Mouse (Mus musculus) forebrain, postnatal 0 days (tissue): ENCODE measurements around the gene Skor1. TPM values are rescaled to one million over a fixed set of nuclear protein-coding genes. Genes with fewer than 3 reads are reported as not detected.

Source experiments
- ATAC-seq: fragments of 200-750 bp; cut with Nextera tagmentation; 2 replicates; pipeline ENCODE4 v1.8.0; 2017; ENCODE audit warnings: mild to moderate bottlenecking, moderate library complexity
- DNase-seq: peaks from one replicate; pipeline ENCODE4 v3.0.0-alpha.2; 2015
- H3K27ac ChIP-seq: fragments of 300-500 bp; sonication (generic); 2 replicates; pipeline ENCODE4 v1.5.1; 2014; ENCODE audit warnings: low read depth, mild to moderate bottlenecking, antibody characterized with exemption, low read length, moderate library complexity, mixed read lengths
- H3K27me3 ChIP-seq: fragments of 300-500 bp; sonication (generic); 2 replicates; pipeline ENCODE4 v1.6.1; 2014; ENCODE audit warnings: mild to moderate bottlenecking, low read length, mixed read lengths; ENCODE audit not compliant: insufficient read depth
- H3K36me3 ChIP-seq: fragments of 300-500 bp; sonication (generic); 2 replicates; pipeline ENCODE4 v1.6.1; 2014; ENCODE audit warnings: mild to moderate bottlenecking, moderate library complexity; ENCODE audit not compliant: insufficient read depth
- H3K4me1 ChIP-seq: fragments of 300-500 bp; sonication (generic); 2 replicates; pipeline ENCODE4 v1.6.1; 2014; ENCODE audit warnings: antibody characterized with exemption; ENCODE audit not compliant: insufficient read depth
- H3K4me2 ChIP-seq: fragments of 300-500 bp; sonication (generic); 2 replicates; pipeline ENCODE4 v1.6.1; 2014; ENCODE audit warnings: low read depth, mild to moderate bottlenecking, moderate library complexity
- H3K4me3 ChIP-seq: fragments of 300-500 bp; sonication (generic); 2 replicates; pipeline ENCODE4 v1.5.1; 2014; ENCODE audit warnings: low read depth, low read length, mixed read lengths
- H3K9ac ChIP-seq: fragments of 300-500 bp; sonication (generic); 2 replicates; pipeline ENCODE4 v1.6.1; 2014; ENCODE audit warnings: mild to moderate bottlenecking
- H3K9me3 ChIP-seq: fragments of 300-500 bp; sonication (generic); 2 replicates; pipeline ENCODE4 v1.6.1; 2016; ENCODE audit warnings: low read length
- CTCF ChIP-seq: sonication (generic); IDR thresholded peaks from 2 replicates; pipeline ENCODE4 v1.5.1; 2016; ENCODE audit warnings: antibody characterized with exemption, control low read depth, low read depth
- WGBS: fragments of 180-500 bp; shearing (Covaris S2); extraction: QIAGEN DNeasy Blood & Tissue Kit; methylation state at CpG from one replicate; pipeline ENCODE4 v1.1.7; 2014; 5-methylcytosine and 5-hydroxymethylcytosine counted together
- polyA plus RNA-seq: library from polyadenylated mRNA; unstranded; fragments of >200 nt; fragmentation: Nextera tagmentation; extraction: Ambion mirVana; gene quantifications from 2 replicates; pipeline ENCODE4 v1.2.1, GENCODE M21; 2015
- total RNA-seq: library from RNA; depleted of rRNA; stranded (reverse); fragments of >200 nt; gene quantifications from 2 replicates; pipeline ENCODE4 v1.2.3, GENCODE M21; 2014

Skor1 gene
- total and polyA plus RNA-seq, 2 experiments from 2014 or later: 0.30 to 1.0 TPM

DNA sequence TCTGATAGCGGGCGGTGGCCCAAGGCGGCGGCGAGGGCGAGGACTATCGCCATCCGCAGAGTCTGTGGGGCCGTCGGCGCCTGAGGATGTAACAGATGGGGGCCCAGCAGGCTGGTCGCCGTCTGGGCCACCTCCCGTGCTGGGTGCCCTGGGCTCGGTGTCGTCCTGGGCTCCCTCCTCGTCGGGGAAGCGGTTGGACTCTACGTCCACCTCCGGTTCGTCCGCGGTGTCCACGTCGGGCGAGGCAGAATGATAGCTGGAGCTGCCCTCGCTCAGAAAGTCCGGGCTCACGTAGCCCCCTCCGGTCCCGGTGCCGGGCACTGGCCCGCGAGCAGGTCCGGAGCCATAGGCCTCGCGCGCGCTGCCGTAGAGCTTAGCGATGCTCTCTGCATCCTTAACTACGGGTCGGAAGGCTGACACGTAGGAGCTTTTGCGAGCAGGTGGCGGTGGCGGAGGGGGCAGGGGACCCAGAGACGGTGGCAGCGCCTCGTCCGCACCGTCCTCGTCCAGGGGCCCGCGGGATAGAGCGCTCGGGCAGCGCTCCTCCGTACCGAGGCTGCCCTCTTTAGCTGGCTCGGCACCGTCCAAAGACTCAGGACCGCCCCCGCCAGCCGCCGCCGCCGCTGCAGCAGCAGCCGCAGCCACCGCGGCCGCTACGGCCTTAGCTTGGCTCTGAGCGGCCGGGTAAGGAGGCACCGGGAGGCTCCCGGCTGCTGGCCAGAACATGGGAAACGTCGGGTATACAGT lies 4.1 kb downstream of the Skor1 start:
- ATAC-seq: no peak
- 1% methylated on average over 80 of the region's 80 CpGs for WGBS
- no peak for TF ChIP-seq CTCF
- Histone ChIP-seq H3K27me3 (peaks cover 67% of the 10 kb centered on the region), H3K36me3 (no peaks in the 10 kb centered on the region), H3K9ac (no peak overlapping the region), H3K4me3 (0 out of 2 replicates have a peak overlapping the region, but pooled peaks have one; percentile 7), H3K27ac (no peak overlapping the region), H3K4me1 (0 out of 2 replicates have a peak, but pooled peaks cover 3% of the 10 kb centered on the region), H3K4me2 (0 out of 2 replicates have a peak overlapping the region, but pooled peaks have one; percentile 3), H3K9me3 (no peaks in the 10 kb centered on the region)
- DNase-seq: no peak

- Histone ChIP-seq H3K4me1 (0 out of 2 replicates have a peak, but pooled peaks cover 3% of the 10 kb centered on the region), H3K9me3 (no peaks in the 10 kb centered on the region), H3K27me3 (peaks cover 75% of the 10 kb centered on the region), H3K4me3 (no peak overlapping the region), H3K4me2 (no peak overlapping the region), H3K36me3 (no peaks in the 10 kb centered on the region), H3K9ac (no peak overlapping the region), H3K27ac (no peak overlapping the region)
- 0 out of 2 replicates have a peak, but pooled peaks have one; percentile 7 for TF ChIP-seq CTCF
- WGBS: 1% methylated on average over 47 of the region's 47 CpGs
- ATAC-seq: no peak
- DNase-seq: peak; percentile 52
These were observed 4.9 kb downstream of the Skor1 start for GRCm38 (mm10) chr9:63143641-63144501.

DNA sequence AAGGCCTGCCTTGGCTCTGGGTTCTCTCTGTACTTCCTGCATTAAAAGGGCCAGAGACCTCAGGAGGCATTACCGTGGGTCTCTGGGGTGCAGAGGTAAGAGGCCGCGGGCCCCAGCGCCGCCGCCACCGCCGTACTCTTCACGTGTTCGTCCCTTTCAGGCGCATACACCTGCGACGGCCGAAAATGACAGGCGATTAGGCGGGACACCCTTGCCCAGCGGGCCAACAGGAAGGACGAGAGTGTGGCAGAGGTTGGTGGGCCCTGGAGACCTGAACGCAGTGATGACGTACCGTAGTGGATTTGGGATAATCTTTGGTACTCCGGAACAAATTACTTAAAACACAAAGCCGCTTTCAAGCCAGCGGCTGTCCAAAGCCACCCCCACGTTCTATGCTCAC lies 5.5 kb downstream of the Skor1 start:
- no peak overlapping the region for H3K4me3 ChIP-seq
- H3K4me2 ChIP-seq: no peak overlapping the region
- H3K27ac ChIP-seq: no peak overlapping the region
- H3K4me1 ChIP-seq: no peaks in the 10 kb centered on the region
- no peaks in the 10 kb centered on the region for H3K36me3 ChIP-seq
- H3K27me3 ChIP-seq: peaks cover 78% of the 10 kb centered on the region
- no peak for ATAC-seq
- TF ChIP-seq CTCF: no peak
- no peak overlapping the region for H3K9ac ChIP-seq
- no peaks in the 10 kb centered on the region for H3K9me3 ChIP-seq
- under 1% methylated on average over 25 of the region's 25 CpGs for WGBS
- peak; percentile 17 for DNase-seq

- no peak overlapping the region for H3K9ac ChIP-seq
- H3K4me3 ChIP-seq: no peak overlapping the region
- TF ChIP-seq CTCF: no peak
- peaks cover 78% of the 10 kb centered on the region for H3K27me3 ChIP-seq
- H3K9me3 ChIP-seq: no peaks in the 10 kb centered on the region
- 0 out of 2 replicates have a peak overlapping the region, but pooled peaks have one; percentile 8 for H3K4me2 ChIP-seq
- DNase-seq (peak; percentile 22), ATAC-seq (no peak)
- no peaks in the 10 kb centered on the region for H3K4me1 ChIP-seq
- 2% methylated on average over 42 of the region's 42 CpGs for WGBS
- H3K36me3 ChIP-seq: no peaks in the 10 kb centered on the region
- no peak overlapping the region for H3K27ac ChIP-seq
These were observed 6.3 kb downstream of the Skor1 start for GRCm38 (mm10) chr9:63142335-63143036.

DNA sequence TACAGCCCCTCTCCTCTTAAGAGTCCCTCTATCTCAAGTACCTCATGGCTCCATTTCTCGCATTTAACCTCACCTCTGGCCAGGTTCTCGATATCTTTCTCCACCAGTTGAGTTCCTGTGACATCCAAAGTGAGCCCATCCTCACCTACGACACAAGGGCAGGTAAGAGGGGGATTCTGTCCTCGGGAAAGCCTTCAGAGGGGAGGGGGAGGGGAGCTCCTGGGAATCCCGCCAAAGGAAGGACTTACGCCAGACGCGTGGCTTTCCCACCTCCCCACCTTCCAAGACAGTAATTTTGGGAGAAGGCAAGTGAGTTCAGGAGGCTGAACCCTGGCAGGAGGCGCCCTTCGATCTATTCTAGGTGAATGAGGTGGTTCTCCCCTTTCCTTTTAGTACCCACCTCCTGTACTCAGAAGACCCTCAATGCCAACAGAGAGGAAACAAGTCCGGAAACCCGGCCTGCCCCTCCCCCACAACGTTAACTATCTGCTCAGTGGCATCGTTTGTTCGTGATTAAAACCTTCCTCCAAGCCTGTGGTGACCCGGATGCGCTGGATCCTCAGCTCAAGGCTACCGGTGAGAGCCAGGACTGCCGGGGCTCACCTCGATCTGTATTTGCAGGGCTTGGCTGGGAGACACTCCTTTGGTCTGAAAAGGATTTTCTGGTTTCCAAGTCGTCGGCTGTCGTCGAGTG lies 7.0 kb downstream of the Skor1 start:
- DNase-seq (peak; percentile 10), ATAC-seq (no peak)
- 0 out of 2 replicates have a peak overlapping the region, but pooled peaks have one; percentile 8 for H3K4me2 ChIP-seq
- no peaks in the 10 kb centered on the region for H3K36me3 ChIP-seq
- no peaks in the 10 kb centered on the region for H3K9me3 ChIP-seq
- no peak overlapping the region for H3K4me3 ChIP-seq
- H3K9ac ChIP-seq: no peak overlapping the region
- H3K27ac ChIP-seq: no peak overlapping the region
- WGBS: 2% methylated on average over 24 of the region's 24 CpGs
- H3K27me3 ChIP-seq: peaks cover 78% of the 10 kb centered on the region
- TF ChIP-seq CTCF: no peak
- no peaks in the 10 kb centered on the region for H3K4me1 ChIP-seq

- peaks cover under 1% of the 10 kb centered on the region for H3K4me1 ChIP-seq
- no peak for ATAC-seq
These were observed 8.6 kb downstream of the Skor1 start for GRCm38 (mm10) chr9:63140211-63140610.

More at GRCm38 (mm10) chr9:63140211-63140610, 8.6 kb downstream of the Skor1 start:
- Histone ChIP-seq H3K9ac (no peak overlapping the region), H3K27me3 (peaks cover 75% of the 10 kb centered on the region), H3K4me3 (no peak overlapping the region), H3K36me3 (no peaks in the 10 kb centered on the region), H3K4me2 (no peak overlapping the region), H3K9me3 (no peaks in the 10 kb centered on the region), H3K27ac (no peak overlapping the region)
- 1% methylated on average over 9 of the region's 9 CpGs for WGBS
- no peak for TF ChIP-seq CTCF
- no peak for DNase-seq
